Mouse (Mus musculus) layer of hippocampus, adult 8-10 months (tissue): ENCODE data around the gene Magi2. TPM values are rescaled to one million over a fixed set of nuclear protein-coding genes. Genes with fewer than 3 reads are reported as not detected.

Experiments used
- DNase-seq, 2 experiments: peaks; one replicate each; pipeline ENCODE4 v3.0.0; 2022; ENCODE audit warnings: low spot score in 2 of 2
- total RNA-seq, 4 experiments: library from RNA; stranded (reverse); gene quantifications; 2 replicates each; pipeline ENCODE4 v1.2.4; 2022

The Magi2 gene
- total RNA-seq, 4 experiments from 2014 or later = 105 to 137 (median 127) TPM

DNA sequence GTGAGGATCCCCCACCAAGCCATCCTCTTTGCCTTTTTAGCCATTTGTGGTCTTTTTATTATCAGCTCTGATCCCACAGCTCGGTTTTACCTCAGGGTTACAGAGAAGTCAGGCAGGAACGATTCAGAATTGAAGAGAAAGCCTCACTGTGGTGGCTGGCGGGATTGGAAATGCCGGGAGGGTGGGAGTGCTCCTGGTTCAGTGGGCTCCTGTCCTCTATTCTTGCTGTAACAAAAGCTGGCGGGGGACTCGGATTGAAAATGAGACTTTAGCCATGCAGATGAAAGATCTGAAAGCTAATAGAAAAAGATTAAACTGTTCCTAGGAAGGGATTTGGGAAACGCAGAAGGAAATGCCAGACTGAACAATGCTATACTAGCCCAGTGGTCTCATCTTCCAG lies 1524.2 kb downstream of the Magi2 start:
- DNase-seq = no peak

DNA sequence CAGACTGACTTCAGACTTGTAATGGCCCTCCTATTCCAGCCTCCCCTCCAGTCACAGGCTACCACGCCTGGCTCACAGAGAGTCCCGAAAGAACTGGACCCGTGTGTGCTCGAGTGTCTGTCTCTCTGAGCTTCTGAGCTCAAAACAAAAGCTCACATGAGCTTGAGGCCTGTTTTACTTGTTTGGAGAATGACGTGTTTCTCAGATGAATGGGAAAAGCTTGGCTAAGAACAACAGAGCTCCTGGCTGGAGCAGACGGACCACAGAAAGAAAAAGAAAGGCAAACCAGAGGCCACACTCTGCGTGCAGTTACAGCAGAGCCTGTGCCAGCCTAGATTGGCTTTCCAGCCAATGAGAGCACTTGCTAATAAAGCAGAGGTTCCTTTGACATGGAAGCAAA lies 1524.9 kb downstream of the Magi2 start:
- DNase-seq = no peak

DNA sequence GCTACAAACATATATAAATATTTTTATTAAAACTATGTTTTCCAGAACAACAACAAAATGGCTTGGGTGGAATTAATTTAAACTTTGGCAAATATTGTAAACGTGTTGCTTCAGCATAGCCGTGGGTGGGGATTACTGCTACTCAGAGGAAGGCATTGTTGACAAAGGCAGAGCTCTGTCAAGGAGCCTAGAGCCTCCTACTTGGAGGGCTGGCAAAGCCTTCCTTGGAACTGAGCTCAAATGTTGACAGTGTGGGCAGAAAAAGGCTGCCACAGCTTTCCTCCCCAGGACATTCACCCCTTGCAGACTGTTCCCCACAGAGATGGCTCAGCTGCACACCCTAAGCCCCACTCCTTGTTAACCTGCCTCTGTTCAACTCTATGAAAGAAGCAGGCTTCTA lies 1526.3 kb downstream of the Magi2 start:
- DNase-seq = no peak

DNA sequence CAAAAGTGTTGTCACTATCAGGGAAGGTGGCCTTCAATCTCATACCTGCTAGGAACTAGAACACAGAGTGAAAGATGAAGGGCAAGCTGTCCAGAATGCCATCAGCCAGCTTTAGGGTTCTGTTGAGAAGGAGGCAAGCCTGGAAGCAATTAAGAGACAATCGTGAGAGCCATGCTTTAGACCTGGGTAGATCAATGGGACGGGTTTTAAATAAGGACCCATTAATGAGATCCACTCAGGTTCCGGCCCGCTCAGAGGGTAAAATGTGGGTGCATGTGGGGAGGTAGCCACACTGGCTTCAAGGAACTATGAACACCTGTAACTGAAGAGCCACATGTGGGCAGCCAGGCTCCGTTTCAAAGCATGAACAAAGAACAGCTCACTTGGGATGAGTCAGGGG lies 1527.1 kb downstream of the Magi2 start:
- DNase-seq = no peak
